Mouse (Mus musculus) MEL (cell line): ENCODE results near the gene Ldhc. TPM values are rescaled to one million over a fixed set of nuclear protein-coding genes. Genes with fewer than 3 reads are reported as not detected.
"Not testable (repeated sequence)": the region's sequence is repeated elsewhere in the genome, so short reads cannot be mapped to it uniquely, and the experiment has no call there.

Source experiments
- DNase-seq: peaks from one replicate; pipeline ENCODE4 v3.0.0; 2011; ENCODE audit warnings: low read depth, low spot score
- H3K27ac ChIP-seq: 2 replicates; pipeline ENCODE4 v1.5.1; 2012; ENCODE audit warnings: low read depth, mild to moderate bottlenecking, control low read depth, low read length, moderate library complexity; ENCODE audit not compliant: control insufficient read depth
- H3K27me3 ChIP-seq, 2 experiments: fragments of 150-350 bp in 1 of 2; sonication (generic) in 1 of 2; 2 replicates each; pipeline ENCODE4 v1.6.1; 2012; ENCODE audit warnings: low read length in 2 of 2, mild to moderate bottlenecking in 2 of 2, improper control_type of control experiment in 1 of 2, moderate library complexity in 1 of 2; ENCODE audit not compliant: insufficient read depth in 2 of 2, control insufficient read depth in 1 of 2
- H3K36me3 ChIP-seq, 2 experiments: 2 replicates each; pipeline ENCODE4 v1.6.1; 2012 to 2014; ENCODE audit warnings: low read length in 2 of 2, improper control_type of control experiment in 1 of 2, inconsistent platforms in 1 of 2, mild to moderate bottlenecking in 1 of 2; ENCODE audit not compliant: insufficient read depth in 2 of 2, control insufficient read depth in 1 of 2
- H3K4me1 ChIP-seq, 2 experiments: fragments of 150-350 bp in 1 of 2; sonication (generic) in 1 of 2; 2 replicates each; pipeline ENCODE4 v1.6.1; 2012; ENCODE audit warnings: low read length in 2 of 2, improper control_type of control experiment in 1 of 2, mild to moderate bottlenecking in 1 of 2; ENCODE audit not compliant: insufficient read depth in 2 of 2, control insufficient read depth in 1 of 2
- H3K4me3 ChIP-seq, 2 experiments: fragments of 150-350 bp in 1 of 2; sonication (generic) in 1 of 2; 2 replicates each; pipeline ENCODE4 v1.5.1; 2012; ENCODE audit warnings: low read depth in 2 of 2, low read length in 2 of 2, mild to moderate bottlenecking in 2 of 2, moderate library complexity in 2 of 2, control low read depth in 1 of 2, improper control_type of control experiment in 1 of 2; ENCODE audit not compliant: control insufficient read depth in 1 of 2, insufficient read depth in 1 of 2
- H3K79me2 ChIP-seq: 2 replicates; pipeline ENCODE4 v1.6.1; 2012; ENCODE audit warnings: mild to moderate bottlenecking, low read length, moderate library complexity; ENCODE audit not compliant: control insufficient read depth, poor library complexity, insufficient read depth
- H3K9ac ChIP-seq: 2 replicates; pipeline ENCODE4 v1.6.1; 2012; ENCODE audit warnings: low read depth, mild to moderate bottlenecking, control low read depth, low read length, moderate library complexity; ENCODE audit not compliant: control insufficient read depth, poor library complexity, severe bottlenecking
- H3K9me3 ChIP-seq: fragments of 150-350 bp; sonication (generic); replicated peaks from 2 replicates; pipeline ENCODE4 v1.6.1; 2012; ENCODE audit warnings: mild to moderate bottlenecking, low read length, improper control_type of control experiment, moderate library complexity; ENCODE audit not compliant: insufficient read depth
- BHLHE40 ChIP-seq: IDR thresholded peaks from 2 replicates; pipeline ENCODE4 v1.6.1; 2012; ENCODE audit warnings: low read depth, mild to moderate bottlenecking, inconsistent platforms, low read length, improper control_type of control experiment, borderline replicate concordance
- CHD1 ChIP-seq: IDR thresholded peaks from 2 replicates; pipeline ENCODE4 v1.6.1; 2012; ENCODE audit warnings: low read depth, mild to moderate bottlenecking, inconsistent platforms, low read length, improper control_type of control experiment
- CTCF ChIP-seq, 3 experiments: IDR thresholded peaks in 2 of 3; conservative IDR thresholded peaks in 1 of 3; 2 replicates each; pipeline ENCODE4 v1.5.1; 2011 to 2012; ENCODE audit warnings: low read length in 3 of 3, low read depth in 2 of 3, mild to moderate bottlenecking in 2 of 3, improper control_type of control experiment in 1 of 3, inconsistent platforms in 1 of 3, mixed read lengths in 1 of 3, moderate library complexity in 1 of 3; ENCODE audit not compliant: control insufficient read depth in 1 of 3, insufficient read depth in 1 of 3, poor library complexity in 1 of 3, severe bottlenecking in 1 of 3
- EP300 ChIP-seq, 2 experiments: IDR thresholded peaks; 2 replicates each; pipeline ENCODE4 v1.6.1; 2011; ENCODE audit warnings: improper control_type of control experiment in 2 of 2, low read length in 2 of 2, low read depth in 1 of 2, mild to moderate bottlenecking in 1 of 2
- ETS1 ChIP-seq: IDR thresholded peaks from 2 replicates; pipeline ENCODE4 v1.6.1; 2012; ENCODE audit warnings: low read depth, mild to moderate bottlenecking, inconsistent platforms, low read length, improper control_type of control experiment, moderate library complexity
- GABPA ChIP-seq: IDR thresholded peaks from 2 replicates; pipeline ENCODE4 v1.6.1; 2012; ENCODE audit warnings: low read depth, mild to moderate bottlenecking, inconsistent platforms, low read length, improper control_type of control experiment, moderate library complexity
- HCFC1 ChIP-seq: IDR thresholded peaks from 2 replicates; pipeline ENCODE4 v1.6.1; 2012; ENCODE audit warnings: low read depth, mild to moderate bottlenecking, inconsistent platforms, low read length, improper control_type of control experiment, moderate library complexity
- MAFK ChIP-seq: IDR thresholded peaks from 2 replicates; pipeline ENCODE4 v1.6.1; 2011; ENCODE audit warnings: low read depth, mild to moderate bottlenecking, low read length, improper control_type of control experiment, borderline replicate concordance
- MAZ ChIP-seq: IDR thresholded peaks from 2 replicates; pipeline ENCODE4 v1.6.1; 2012; ENCODE audit warnings: low read depth, mild to moderate bottlenecking, inconsistent platforms, low read length, improper control_type of control experiment
- MEF2A ChIP-seq: IDR thresholded peaks from 2 replicates; pipeline ENCODE4 v1.6.1; 2014; ENCODE audit warnings: low read depth, mild to moderate bottlenecking, inconsistent platforms, low read length, improper control_type of control experiment; ENCODE audit not compliant: poor library complexity, insufficient replicate concordance, severe bottlenecking; ENCODE audit errors: extremely low read depth
- MXI1 ChIP-seq: IDR thresholded peaks from 2 replicates; pipeline ENCODE4 v1.6.1; 2011; ENCODE audit warnings: mild to moderate bottlenecking, low read depth, low read length, improper control_type of control experiment
- NELFE ChIP-seq: IDR thresholded peaks from 2 replicates; pipeline ENCODE4 v1.6.1; 2011; ENCODE audit warnings: low read depth, low read length, improper control_type of control experiment
- POLR2A ChIP-seq, 2 experiments: IDR thresholded peaks; 2 replicates each; pipeline ENCODE4 v1.6.1; 2011 to 2012; ENCODE audit warnings: low read length in 2 of 2, mild to moderate bottlenecking in 2 of 2, control low read depth in 1 of 2, improper control_type of control experiment in 1 of 2, low read depth in 1 of 2, moderate library complexity in 1 of 2; ENCODE audit not compliant: control insufficient read depth in 1 of 2, insufficient read depth in 1 of 2, poor library complexity in 1 of 2
- POLR2AphosphoS5 ChIP-seq: IDR thresholded peaks from 2 replicates; pipeline ENCODE4 v1.6.1; 2012; ENCODE audit warnings: low read depth, borderline replicate concordance, mild to moderate bottlenecking, inconsistent platforms, low read length, moderate library complexity, mixed read lengths
- RAD21 ChIP-seq: IDR thresholded peaks from 2 replicates; pipeline ENCODE4 v1.6.1; 2011; ENCODE audit warnings: mild to moderate bottlenecking, low read depth, low read length, improper control_type of control experiment
- SIN3A ChIP-seq: IDR thresholded peaks from 2 replicates; pipeline ENCODE4 v1.6.1; 2012; ENCODE audit warnings: low read length, improper control_type of control experiment, inconsistent platforms
- SMC3 ChIP-seq: IDR thresholded peaks from 2 replicates; pipeline ENCODE4 v1.6.1; 2011; ENCODE audit warnings: low read depth, low read length, improper control_type of control experiment
- TAL1 ChIP-seq: IDR thresholded peaks from 2 replicates; pipeline ENCODE4 v1.6.1; 2012; ENCODE audit warnings: mild to moderate bottlenecking, inconsistent platforms, low read length, moderate library complexity, mixed read lengths
- TBP ChIP-seq: IDR thresholded peaks from 2 replicates; pipeline ENCODE4 v1.8.0; 2011; ENCODE audit warnings: low read depth, low read length, improper control_type of control experiment
- UBTF ChIP-seq: IDR thresholded peaks from 2 replicates; pipeline ENCODE4 v1.6.1; 2012; ENCODE audit warnings: low read depth, mild to moderate bottlenecking, inconsistent platforms, low read length, improper control_type of control experiment, moderate library complexity, borderline replicate concordance; ENCODE audit not compliant: insufficient read depth
- USF1 ChIP-seq: IDR thresholded peaks from 2 replicates; pipeline ENCODE4 v1.6.1; 2014; ENCODE audit warnings: low read depth, mild to moderate bottlenecking, inconsistent platforms, low read length, improper control_type of control experiment, moderate library complexity
- USF2 ChIP-seq, 2 experiments: IDR thresholded peaks; 2 replicates each; pipeline ENCODE4 v1.6.1; 2011 to 2012; ENCODE audit warnings: improper control_type of control experiment in 2 of 2, low read length in 2 of 2, borderline replicate concordance in 1 of 2, inconsistent platforms in 1 of 2, low read depth in 1 of 2, mild to moderate bottlenecking in 1 of 2; ENCODE audit not compliant: insufficient read depth in 1 of 2
- ZC3H11A ChIP-seq: IDR thresholded peaks from 2 replicates; pipeline ENCODE4 v1.6.1; 2012; ENCODE audit warnings: low read depth, mild to moderate bottlenecking, inconsistent platforms, low read length, improper control_type of control experiment
- ZKSCAN1 ChIP-seq: IDR thresholded peaks from 2 replicates; pipeline ENCODE4 v1.6.1; 2012; ENCODE audit warnings: low read depth, mild to moderate bottlenecking, inconsistent platforms, low read length, improper control_type of control experiment, moderate library complexity
- ZMIZ1 ChIP-seq: IDR thresholded peaks from 2 replicates; pipeline ENCODE4 v1.6.1; 2012; ENCODE audit warnings: low read depth, mild to moderate bottlenecking, inconsistent platforms, low read length, improper control_type of control experiment, moderate library complexity
- ZNF384 ChIP-seq: IDR thresholded peaks from 2 replicates; pipeline ENCODE4 v1.6.1; 2012; ENCODE audit warnings: low read depth, mild to moderate bottlenecking, inconsistent platforms, low read length, improper control_type of control experiment
- polyA plus RNA-seq, 2 experiments: library from polyadenylated mRNA; stranded (reverse) in 1 of 2; unstranded in 1 of 2; fragments of >175 nt in 1 of 2; fragments of >200 nt in 1 of 2; gene quantifications; 2 replicates each; pipeline versions ENCODE4 v1.2.1 to v1.2.4; 2012; ENCODE audit warnings: low replicate concordance in 2 of 2, low read depth in 1 of 2; ENCODE audit not compliant: insufficient read length in 2 of 2, insufficient read depth in 1 of 2, missing spikeins in 1 of 2
- total RNA-seq: library from RNA; depleted of rRNA; stranded (reverse); fragments of 300-350 nt; gene quantifications from 2 replicates; pipeline ENCODE4 v1.2.3, GENCODE M21; 2012

The Ldhc gene
- total and polyA plus RNA-seq, 3 experiments = not detected

GRCm38 (mm10) chr7:46880992-46881391, 20.0 kb downstream of the Ldhc start:
- no peak overlapping the region for H3K9ac ChIP-seq
- no peaks in the 10 kb centered on the region for H3K27me3 ChIP-seq
- H3K9me3 ChIP-seq = no peaks in the 10 kb centered on the region
- H3K36me3 ChIP-seq = peaks cover 0 to 23% of the 10 kb centered on the region in 2 experiments; a peak in 2 of 4 replicates
- no peak for TF ChIP-seq HCFC1
- TF ChIP-seq SIN3A = no peak
- TF ChIP-seq MEF2A = no peak
- no peak for TF ChIP-seq POLR2AphosphoS5
- no peak for TF ChIP-seq MXI1
- TF ChIP-seq USF1 = no peak
- no peak for TF ChIP-seq SMC3
- peak; percentile 89 for TF ChIP-seq ZNF384
- no peak overlapping the region for H3K27ac ChIP-seq
- peaks cover 16 to 41% of the 10 kb centered on the region in 2 experiments for H3K4me1 ChIP-seq
- DNase-seq = peak; percentile 60
- no peak overlapping the region for H3K4me3 ChIP-seq
- H3K79me2 ChIP-seq = no peaks in the 10 kb centered on the region

DNA sequence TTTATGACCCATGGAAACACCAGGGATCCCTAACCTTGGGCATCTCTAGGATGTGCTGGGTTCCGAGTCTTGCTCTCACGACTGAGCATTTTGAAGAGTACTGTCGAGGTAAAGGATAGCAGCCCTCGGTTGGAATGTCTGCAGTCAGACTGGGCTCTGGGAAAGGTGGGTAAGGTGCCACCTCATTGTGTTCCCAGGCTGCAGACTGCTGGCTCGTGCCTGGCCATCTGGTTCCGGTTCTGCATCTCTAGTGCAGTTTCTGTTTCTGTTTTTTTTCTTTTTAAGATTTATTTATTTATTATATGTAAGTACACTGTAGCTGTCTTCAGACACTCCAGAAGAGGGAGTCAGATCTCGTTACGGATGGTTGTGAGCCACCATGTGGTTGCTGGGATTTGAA, 20.9 kb downstream of the Ldhc start:
- H3K9me3 ChIP-seq, H3K79me2 ChIP-seq, H3K4me3 ChIP-seq, H3K27me3 ChIP-seq, H3K9ac ChIP-seq, H3K27ac ChIP-seq, DNase-seq: not testable (repeated sequence)
- Histone ChIP-seq H3K4me1 (peaks cover 16 to 38% of the 10 kb centered on the region in 2 experiments), H3K36me3 (peaks cover 0 to 23% of the 10 kb centered on the region in 2 experiments; a peak in 2 of 4 replicates)

GRCm38 (mm10) chr7:46883304-46883703, 22.3 kb downstream of the Ldhc start:
- H3K36me3 ChIP-seq = peaks cover 0 to 21% of the 10 kb centered on the region in 2 experiments; a peak in 2 of 4 replicates
- peak overlapping the region; percentile 83 for H3K27ac ChIP-seq
- no peaks in the 10 kb centered on the region for H3K27me3 ChIP-seq
- H3K4me1 ChIP-seq = peaks cover 11 to 30% of the 10 kb centered on the region in 2 experiments
- no peak overlapping the region for H3K4me3 ChIP-seq
- DNase-seq = peak; percentile 79
- H3K79me2 ChIP-seq = no peaks in the 10 kb centered on the region
- no peaks in the 10 kb centered on the region for H3K9me3 ChIP-seq
- H3K9ac ChIP-seq = peak overlapping the region; percentile 19; the same call in 1 of the 2 replicates
- no peak for TF ChIP-seq ZKSCAN1
- no peak for TF ChIP-seq GABPA
- no peak for TF ChIP-seq BHLHE40
- TF ChIP-seq UBTF = no peak
- peak; percentile 85 for TF ChIP-seq EP300 (IDR thresholded peaks at IDR 0.05; ENCODE audit: low read depth in 1 of 2, low read length in 2 of 2)
- TF ChIP-seq MEF2A = no peak
- no peak for TF ChIP-seq ZMIZ1
- TF ChIP-seq POLR2AphosphoS5 = no peak
- no peak for TF ChIP-seq RAD21
- no peak for TF ChIP-seq CHD1
- peak; percentile 76 for TF ChIP-seq TAL1
- peak; percentile 46; the same call in 1 of the 2 replicates for TF ChIP-seq MAZ
- no peak for TF ChIP-seq USF2 (IDR thresholded peaks at IDR 0.05; ENCODE audit: borderline replicate concordance in 1 of 2, insufficient read depth in 1 of 2, low read depth in 1 of 2, low read length in 2 of 2)
- TF ChIP-seq TBP = no peak
- no peak for TF ChIP-seq POLR2A (IDR thresholded peaks at IDR 0.05; ENCODE audit: control insufficient read depth in 1 of 2, insufficient read depth in 1 of 2, low read depth in 1 of 2, low read length in 2 of 2, poor library complexity in 1 of 2)
- TF ChIP-seq CTCF (IDR thresholded peaks at IDR 0.05 in 2 of 3, conservative IDR thresholded peaks at IDR 0.05 in 1 of 3; ENCODE audit: control insufficient read depth in 1 of 3, insufficient read depth in 1 of 3, low read depth in 2 of 3, low read length in 3 of 3, poor library complexity in 1 of 3, severe bottlenecking in 1 of 3) = no peak
- no peak for TF ChIP-seq ZC3H11A
- no peak; the same call in 1 of the 2 replicates for TF ChIP-seq MAFK
- no peak for TF ChIP-seq NELFE
- peak; percentile 69 for TF ChIP-seq ETS1
